Mouse (Mus musculus) telencephalon, adult 2 months (tissue): ENCODE measurements around the gene Coro1b.

Experiments
- DNase-seq: peaks from one replicate; pipeline ENCODE4 v3.0.0-alpha.2; 2011; ENCODE audit warnings: low read depth, low spot score

Coro1b gene

DNA sequence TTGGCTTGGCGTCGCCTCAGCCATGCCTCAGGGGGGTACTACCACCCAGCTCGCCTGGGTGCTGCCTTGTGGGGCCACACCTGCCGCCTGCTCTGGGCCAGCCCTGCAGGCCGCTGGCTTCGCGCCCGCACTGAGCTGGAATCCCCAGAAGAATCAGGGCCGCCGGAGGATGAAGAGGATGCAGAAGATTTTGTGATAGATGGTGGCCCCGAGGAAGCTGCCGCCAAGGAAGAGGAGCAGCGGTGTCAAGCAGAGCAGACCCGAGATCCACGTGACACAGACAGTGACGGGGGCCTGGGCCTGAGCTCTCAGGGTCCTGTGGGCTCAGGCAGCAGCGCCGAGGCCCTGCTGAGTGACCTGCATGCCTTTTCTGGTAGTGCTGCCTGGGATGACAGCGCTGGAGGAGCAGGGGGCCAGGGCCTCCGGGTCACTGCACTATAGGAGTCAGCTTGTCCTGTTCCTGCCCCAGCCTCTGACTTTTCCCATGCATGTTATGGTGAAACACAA is 7.7 kb downstream of the Coro1b start:
- DNase-seq: no peak

DNA sequence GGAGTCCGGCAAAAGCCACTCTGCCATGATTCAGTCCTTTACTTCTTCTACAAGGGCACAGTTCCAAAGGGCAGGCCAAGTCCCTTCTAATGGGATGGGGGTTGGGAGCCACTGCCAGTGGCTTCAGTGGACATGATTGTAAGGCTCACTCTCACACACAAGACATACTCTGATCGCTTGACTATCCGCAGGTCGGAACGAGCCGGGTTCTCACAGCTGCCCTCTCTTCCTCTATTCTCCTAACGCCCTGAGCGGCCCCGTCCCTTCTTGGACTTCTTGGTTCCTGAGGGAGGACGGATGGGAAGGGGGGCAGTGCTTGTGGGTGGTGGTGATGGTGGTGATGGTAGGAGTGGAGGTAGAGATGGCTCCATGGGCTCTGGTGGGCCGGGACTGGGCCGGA is 8.4 kb downstream of the Coro1b start:
- DNase-seq: no peak

DNA sequence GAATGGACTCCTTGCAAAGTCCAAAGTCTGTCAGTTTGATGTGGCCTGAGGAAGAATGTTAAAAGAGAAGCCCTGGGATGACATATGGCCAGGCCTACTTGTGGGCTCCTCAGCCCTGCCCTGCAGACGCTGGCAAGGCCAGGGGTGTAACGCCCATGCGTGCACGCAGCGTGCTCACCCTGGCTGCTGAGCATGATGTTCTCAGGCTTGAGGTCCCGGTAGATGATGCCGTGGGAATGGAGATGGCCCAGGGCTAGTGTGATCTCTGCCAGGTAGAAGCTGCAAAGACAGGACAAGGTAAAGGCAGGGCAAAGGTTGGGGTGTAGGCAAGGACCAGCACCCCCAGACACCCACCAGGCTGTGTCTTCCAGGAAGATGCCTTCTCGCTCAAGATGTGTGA is 10.6 kb downstream of the Coro1b start:
- no peak for DNase-seq

DNA sequence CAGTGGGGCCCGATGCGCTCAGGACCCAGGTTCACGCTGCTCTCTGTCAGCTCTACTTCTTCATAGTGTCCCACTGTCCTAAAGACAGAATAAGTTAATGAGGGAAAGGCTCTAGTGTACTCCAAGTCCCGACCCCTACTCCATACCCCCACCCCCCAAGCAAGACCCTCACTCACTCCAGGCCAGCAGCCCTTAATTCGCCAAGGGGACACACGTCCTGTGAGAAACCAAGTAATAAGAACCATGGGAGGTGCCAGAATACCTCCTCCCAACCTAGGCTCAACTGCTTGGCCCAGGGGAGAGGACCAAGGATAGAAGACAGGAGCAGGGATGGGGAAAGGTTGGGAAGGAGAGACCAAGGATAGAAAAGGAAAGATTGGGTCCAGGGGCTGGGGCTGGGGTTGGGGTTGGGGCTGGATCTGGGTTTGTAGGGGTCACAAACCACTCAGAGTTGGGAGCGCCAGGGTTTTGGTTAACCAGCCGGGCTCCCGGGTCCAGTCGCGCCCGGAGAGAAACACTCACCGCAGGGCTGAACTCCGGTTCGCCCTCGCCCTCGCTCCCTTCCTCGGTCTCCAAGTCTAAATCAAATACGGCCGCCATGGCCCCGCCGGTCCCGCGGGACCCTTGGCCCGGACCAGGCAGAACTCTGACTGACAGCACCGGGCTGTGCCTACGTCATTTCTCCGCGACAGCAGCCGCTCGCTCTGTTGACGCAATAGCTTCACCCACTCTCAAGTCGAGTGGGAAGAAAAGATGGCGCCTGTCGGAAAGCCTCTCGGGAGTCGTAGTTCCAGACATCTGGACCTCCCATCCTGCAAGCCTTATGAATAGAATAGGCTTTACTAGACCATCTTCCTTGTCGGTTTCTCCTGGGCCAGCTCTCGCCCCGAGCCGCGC is 14.5 kb downstream of the Coro1b start, which contains the start of gene Rps6kb2:
Rps6kb2 (minus strand) TSS at position 709 of the 897 bp plus-strand sequence.
- DNase-seq: peak; percentile 98

DNA sequence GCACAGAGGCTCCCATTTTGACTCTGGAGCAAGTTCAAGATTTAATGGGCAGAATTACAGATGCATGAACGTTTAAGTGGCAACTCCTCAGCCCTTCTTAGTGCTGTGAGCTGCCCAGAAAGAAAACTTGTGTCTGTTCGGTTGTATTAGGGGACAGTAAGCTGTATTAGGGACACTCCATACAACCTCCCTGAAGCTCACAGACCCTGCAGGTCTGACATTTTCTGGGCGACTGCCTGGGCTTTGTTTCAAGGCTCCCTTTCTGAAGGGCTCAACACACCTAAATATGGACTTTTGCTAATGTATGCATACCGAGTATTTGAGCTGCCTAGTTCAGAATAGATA is 15.1 kb downstream of the Coro1b start:
- no peak for DNase-seq

DNA sequence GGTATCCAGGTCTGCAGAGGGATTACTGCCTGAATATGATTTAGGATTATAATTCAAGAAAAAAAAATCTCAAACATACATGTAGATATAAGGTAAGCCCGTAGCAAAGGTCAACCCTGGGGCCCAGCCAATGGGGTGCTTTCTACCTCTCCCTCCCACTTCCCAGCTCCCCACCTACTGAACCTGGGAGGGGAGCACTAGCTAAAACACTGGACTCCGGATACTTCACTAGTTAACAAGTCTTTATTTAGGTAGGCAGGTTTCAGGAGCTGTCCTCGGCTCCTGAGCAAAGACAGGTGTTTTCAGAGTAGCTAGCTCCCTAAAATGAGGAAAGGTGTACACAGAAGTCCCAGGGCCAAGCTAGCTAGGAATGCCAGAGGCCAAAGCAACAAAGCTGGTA is 15.7 kb downstream of the Coro1b start:
- DNase-seq: no peak

DNA sequence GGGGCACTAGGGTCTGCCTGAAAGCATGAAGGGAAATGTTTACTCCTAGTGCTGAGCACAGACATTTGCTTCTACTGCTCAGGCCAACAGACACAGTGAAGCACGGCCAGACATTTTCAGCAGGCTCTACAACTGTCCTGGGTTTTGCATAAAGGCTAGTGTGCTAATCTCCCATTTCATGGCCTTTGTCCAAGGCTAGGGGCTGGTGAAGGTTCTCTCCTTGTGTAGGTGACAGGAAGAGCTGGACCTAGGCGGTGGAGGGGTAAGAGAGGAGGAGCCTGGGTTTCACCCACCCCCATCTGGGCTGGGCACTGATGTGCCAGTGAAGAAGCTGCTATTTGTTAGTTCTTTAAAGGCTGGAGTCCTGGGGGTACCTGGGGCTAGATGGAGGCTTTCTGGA is 16.3 kb downstream of the Coro1b start:
- no peak for DNase-seq

DNA sequence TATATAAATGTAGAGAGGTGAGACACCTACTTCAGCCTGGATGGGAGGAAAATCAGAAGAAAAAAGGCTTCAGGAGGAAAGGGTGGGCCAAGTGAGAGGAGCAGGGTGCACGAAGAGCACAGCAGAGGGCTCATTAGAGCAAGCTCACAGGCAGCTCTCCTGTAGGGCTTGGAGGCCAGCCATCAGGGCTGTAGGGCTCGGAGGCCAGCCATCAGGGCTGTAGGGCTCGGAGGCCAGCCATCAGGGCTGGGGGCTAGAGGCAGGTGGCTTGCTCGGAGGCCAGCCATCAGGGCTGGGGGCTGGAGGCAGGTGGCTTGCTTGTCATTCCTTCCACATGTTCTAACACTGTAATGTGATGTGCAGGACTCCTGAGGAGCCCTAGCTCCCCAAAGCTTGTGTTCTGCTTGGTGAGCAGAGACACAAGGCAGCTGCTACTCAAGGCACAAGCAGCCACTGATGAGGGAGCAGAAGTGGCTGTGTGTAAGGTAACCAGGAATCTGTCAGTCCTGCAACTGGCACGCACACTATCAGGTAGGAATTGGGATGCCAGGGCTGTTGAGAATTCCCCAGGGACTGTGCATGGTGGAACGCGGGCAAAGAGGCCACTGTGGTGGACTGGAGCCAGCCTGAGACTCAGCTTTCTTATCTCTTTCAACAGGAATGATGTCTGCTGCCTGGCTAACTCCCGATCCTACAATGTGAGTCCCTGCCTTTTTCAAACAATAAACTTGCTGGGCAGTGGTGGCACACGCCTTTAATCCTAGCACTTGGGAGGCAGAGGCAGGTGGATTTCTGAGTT is 18.5 kb downstream of the Coro1b start:
- DNase-seq: no peak

DNA sequence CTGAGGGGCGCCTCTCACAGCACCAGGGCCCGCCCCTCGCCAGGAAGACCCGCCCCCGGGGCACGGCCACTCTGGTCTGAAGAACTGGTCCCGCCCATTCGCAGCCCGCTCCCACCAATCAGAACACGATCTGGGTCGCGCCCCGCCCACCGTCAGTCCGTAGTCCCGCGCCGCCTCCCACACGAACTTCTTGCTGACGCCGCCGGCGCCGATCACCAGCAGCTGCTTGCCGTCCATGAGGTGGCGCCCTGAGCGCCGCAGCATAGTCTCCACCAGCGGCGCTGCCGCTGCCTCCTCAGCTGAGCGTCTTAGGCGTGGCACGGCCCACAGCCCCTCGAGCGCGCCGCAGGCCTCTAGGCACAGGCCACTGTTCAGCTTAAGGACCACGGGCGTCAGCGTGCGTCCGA is 21.0 kb downstream of the Coro1b start:
- peak; percentile 97 for DNase-seq

DNA sequence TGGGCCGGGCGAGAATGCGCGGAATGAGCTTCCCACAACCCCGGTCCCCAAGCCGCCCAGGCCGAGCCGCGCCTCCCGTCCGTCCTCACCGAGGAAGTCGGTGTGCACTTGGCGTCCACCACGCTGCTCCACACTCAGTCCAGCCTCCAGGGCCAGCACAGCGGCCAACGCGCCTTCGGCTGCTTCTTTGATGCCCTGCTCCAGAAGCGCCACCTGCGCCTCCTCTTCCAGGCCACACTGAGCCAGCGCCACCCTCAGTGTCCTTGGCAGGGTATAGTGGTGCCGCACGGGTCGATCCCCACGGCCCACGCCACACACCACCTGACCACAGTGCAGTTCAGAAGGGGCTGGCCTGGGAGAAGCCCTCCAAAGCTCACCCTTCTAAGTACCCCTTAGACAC is 21.4 kb downstream of the Coro1b start:
- no peak for DNase-seq

DNA sequence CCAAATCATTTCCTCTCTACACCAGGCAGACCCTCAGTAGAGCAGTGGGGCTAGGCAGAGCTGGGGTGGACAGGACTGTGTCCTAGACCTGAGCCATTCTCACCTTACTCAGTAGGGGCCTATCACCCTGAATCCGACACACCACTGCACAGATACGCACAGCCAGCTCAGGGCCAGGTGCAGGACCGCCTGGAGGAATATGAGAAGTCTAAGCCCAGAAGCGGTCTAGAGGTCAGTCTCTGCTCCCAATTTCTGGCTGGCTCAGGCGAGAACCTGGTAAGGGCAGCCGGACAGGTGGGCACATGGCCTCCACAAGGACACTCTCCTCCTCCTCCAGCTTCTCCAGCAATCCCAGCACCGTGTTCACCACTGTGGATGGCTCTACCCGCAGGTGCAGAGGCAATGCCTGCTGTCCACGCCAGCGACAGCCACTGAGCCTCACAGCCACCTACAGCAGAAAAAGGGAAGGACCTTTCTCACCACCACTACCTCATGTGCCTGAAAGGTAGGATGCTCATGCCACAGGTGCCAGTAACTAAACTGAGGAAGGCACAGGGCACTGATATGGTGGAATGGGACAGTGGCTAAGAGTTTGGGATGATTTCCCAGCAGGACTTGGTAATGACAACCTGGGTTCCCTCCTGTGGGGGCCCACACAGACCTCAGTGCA is 22.4 kb downstream of the Coro1b start:
- no peak for DNase-seq

DNA sequence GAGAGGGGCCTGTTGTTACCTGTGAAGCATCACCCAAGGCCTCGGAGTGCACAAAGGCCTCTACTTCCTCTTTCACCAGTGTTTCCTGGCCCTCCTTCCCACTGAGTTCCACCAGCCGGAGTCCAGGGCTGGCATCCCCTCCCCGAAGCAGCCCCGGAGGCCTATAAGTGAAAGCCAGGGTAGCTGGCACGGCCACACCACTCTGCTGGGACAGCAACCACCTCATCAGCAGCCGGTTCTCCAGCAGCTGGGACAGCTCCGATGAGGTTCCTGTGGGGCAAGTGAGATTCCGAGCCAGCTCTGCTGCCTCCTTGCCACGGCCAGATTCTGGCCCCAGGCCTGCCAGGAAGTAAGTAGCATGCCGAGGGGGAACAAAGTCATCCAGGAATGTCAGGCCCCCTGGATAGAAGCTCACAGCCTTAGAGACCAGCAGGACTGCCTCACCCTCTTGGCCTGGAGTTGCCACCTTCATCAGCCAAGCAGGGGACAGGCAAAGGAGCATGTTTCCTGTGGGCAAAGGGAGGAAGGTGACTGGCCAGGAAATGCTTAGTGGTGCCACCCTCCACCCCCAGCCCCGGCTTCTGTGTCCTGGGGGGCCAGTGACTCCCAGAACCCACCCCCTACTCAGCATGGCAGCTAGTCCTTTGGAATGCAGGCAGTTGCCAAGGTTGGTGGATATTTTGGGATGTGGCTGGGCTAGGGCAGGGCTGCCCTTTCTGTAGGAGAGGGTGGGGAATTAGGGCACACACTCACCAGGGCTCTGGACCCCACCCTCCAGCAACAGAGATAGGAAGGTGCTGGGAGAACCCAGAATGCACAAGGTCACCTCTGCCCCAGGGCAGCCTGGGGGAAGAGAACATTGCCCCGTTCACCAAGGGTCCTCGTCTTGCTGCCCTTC is 23.2 kb downstream of the Coro1b start:
- DNase-seq: no peak

DNA sequence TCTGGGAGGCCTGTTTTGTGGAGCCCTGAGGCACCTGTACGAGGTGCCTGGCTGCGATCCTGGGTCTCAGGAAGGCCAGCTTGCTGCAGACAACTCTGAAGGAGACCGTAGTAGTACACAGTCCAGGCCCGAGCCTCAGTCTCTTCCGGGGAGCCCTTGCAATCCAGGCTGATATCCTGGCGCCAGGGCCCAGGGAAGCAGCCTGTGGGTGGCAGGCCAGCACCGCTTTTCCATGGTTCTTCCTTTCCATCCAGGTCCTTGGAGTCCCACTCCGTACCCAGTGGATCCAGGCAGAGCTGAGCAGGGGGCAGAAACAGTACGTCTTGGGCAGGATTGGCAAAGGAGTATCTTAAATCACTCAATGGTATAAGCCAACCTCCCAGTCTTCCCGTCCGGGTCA is 24.5 kb downstream of the Coro1b start:
- no peak for DNase-seq

DNA sequence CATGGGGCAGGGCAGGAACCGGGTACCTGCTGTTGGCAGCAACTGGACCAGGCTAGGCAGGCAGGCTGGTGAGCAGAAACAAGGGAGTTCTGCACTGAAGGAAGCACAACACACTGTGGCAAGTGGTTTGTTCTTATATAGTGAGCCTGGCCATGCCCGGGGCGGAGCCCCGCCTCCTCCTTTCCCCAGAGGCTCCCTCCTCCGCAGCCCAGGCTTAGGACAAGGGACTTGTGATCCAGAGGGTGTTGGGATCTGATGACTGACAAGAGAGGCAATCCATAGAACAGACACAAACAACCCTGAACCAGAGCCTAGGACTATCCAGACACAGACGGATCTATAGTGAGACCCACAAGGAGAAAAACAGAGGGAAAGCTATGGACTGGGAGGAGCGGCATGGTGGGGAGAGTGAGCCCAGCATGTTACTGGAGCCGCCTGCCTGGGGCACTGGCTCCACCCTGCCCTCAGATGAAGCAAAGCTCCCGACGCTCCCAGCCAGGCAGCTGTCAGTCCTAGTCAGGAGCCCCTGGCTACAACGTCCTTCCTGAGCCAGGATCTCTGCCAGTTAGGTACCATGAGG is 27.0 kb downstream of the Coro1b start, which contains the start of gene Carns1:
Carns1 (minus strand) TSS at position 112 of the 580 bp plus-strand sequence.
- no peak for DNase-seq

DNA sequence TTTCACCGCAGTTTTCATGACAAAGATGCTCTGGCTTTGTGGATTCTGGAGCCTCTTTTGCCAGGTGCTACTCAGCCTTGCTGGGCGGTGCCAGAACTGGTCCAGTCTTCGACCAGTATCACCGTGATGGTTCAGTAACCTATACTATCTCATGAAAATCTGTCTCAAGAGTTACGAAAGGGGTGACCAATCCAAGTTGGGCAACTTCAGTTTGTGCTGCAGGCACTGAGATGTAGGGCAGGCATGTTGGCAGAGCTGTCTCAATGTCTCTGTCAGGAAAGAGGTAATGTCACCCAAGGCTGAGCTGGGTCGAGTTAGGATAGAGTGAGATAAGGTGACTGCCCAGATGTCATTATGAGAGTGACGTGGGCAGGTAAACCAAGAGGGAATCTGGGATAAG is 32.0 kb downstream of the Coro1b start:
- no peak for DNase-seq

DNA sequence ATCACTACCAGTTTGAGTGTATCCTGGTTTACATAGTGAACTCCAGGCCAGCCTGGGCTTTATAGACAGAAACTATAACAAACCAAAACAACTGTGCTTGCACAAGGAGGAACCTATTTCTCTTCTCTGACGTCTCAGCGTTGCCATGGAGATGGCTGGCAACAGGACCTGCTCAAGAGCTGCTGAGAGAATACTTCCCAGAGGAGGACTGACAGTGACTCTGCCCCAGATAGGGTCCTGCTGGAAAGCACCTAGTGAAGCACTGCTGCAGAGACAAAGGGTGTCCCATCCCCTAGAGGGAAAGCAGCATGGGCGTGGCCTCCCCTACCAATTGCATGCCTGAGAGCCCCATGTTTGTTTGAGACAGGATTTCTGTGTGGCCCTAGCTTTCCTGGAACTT is 33.5 kb downstream of the Coro1b start:
- peak; percentile 79 for DNase-seq

DNA sequence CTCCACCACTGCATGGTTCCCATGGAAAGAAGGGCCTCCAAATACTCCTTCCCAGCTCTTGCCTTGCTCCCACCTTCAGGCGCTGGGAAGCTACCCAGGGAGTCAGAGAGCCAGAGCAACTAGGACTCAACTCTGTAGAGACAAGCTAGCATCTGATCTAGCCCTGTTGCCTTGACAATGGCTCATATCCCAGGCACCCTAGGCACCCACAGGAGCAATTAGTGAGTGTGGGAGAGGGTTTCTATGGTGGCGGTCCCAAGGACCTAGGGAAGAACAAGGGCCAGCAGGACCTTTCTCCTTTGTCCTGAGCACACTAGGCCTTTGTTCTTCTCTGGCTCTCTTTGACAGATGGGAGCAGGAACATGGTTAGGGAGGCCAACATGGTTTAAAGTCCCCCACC is 35.3 kb downstream of the Coro1b start:
- DNase-seq: no peak

DNA sequence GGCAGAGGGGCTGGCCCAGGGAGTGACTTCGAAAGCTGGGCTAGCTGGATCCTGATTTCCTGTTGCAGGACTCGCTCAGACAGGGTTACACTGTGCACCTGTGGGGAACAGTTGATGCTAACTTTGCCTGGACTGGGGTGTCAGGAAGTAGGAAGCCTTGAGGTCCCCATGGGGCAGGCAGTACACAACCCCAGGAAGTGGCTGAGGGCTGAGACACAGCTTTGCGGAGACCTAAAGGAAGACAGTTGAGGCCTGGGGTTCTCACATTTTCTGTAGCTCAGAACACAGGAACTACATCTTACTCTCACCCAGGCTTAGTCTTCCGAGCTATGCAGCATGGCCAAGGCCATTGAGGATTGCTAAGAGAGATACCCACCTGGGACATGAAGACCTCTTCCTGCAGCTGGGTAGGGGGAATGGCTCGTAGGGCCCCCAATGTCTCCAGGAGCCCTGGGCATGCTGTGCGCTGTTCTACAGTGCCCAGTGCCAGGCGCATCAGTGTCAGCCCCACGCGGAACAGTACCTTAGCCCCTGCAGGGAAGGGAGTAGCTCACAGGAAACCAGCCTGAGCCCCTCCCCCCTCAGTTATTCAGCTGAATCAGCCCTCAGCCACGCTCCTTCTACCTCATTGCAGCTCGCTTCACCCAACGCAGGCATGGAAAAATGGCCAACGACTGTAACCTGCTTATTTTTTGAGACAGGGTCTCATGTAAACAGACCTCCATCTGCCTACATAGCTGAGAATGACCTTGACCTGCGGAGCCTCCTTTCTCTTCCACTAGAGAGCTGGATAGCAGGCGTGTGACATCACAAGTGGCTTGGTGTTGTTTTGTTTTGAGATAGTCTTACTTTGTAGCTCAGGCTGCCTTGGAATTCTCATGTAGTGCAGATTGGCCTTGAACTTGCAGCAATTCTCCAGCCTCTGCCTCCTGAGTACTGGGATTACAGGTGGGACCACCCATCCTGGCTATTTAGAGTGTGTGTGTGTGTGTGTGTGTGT is 36.9 kb downstream of the Coro1b start:
- DNase-seq: no peak

DNA sequence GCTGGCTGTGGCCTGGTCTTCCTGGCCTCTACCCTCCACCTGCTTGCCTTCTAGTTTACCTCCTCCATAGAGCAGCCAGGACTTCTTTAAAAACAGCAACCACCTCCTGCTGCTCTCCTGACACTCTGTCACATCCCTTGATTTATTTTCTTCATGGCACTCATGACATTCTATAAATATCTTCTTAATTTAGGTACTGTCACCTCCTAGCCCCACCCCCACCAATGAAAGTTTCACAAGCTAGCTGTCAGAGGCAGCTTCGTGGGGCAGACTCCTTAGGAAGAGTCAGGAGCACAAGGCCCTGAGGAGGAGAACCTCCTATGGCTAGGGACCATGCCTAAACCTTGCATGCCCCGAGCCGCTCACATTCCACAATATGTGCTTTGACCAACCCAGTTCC is 38.9 kb downstream of the Coro1b start:
- no peak for DNase-seq
